40 mouse cellular contexts compared by ENCODE assay signal in the genomic region with DNA sequence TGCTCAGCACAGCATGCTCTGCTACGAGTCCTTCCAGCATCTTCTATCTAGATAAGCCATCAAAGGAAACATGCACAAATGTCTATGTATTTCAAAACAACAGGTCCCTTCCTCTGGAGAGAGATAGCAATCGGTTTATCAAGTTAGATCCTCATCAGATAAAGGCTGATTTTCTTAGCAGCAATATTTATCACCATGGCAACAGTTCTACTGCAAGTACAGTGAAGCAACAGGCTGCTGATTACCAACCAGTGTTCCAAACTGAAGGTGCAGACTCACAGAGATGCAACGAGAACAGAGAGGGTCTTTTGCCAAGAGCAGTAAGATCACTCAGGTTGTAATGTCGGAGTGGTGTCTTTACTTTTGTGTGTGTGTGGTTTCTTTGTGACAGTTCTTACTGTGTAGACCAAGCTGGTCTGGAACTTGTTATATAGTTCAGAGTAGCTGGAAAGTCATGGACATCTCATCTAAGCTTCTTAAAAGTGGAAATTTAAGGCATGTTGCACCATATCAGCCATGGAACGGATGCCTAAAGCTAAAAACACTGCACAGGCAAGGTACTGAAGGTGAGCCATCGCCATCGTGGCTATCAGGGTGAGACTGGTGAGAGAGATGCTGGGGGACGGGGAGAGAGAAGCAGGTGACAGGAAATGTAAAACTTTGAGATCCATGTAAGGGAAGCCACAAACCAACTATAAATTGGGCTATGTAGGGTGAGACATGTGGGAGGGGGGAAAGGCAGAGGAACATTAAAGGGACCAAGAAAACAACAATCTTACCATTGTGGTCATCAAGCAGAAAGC. TPM values are rescaled to one million over a fixed set of nuclear protein-coding genes. Genes with fewer than 3 reads are reported as not detected.
DNase-seq lines count a peak whose midpoint lies in the region; ATAC-seq and TF ChIP-seq lines count a peak whose summit lies in the region.
"Had no signal": no experiment of that assay in that cellular context is flagged by ENCODE, and none has a peak within 500 bp of the region (broad histone marks: within the 10 kb centered on the region; RNA-seq: fewer than 3 reads in every experiment).

No protein-coding gene starts in this region.

- no peaks in the 10 kb centered on the region for H3K4me1 ChIP-seq in heart, embryonic 16.5 days (ENCODE audit: control insufficient read depth, insufficient read depth, low read length)
- no peaks in the 10 kb centered on the region for H3K4me1 ChIP-seq in heart, embryonic 10.5 days
- peaks cover 3% of the 10 kb centered on the region; the same call in 1 of the 2 replicates for H3K4me1 ChIP-seq in thymus, adult 2 months (replicated peaks; ENCODE audit: control insufficient read depth, insufficient read depth, low read length)
- H3K4me1 ChIP-seq: liver, embryonic 13.5 days; neural tube, embryonic 15.5 days; stomach, embryonic 15.5 days had no signal

- 0 out of 2 replicates have a peak, but pooled peaks have one; percentile 40 for TF ChIP-seq POLR2A in thymus, adult 2 months (IDR thresholded peaks at IDR 0.05; ENCODE audit: control insufficient read depth, extremely low read depth, insufficient read depth, low read length, poor library complexity)

- ATAC-seq in heart, embryonic 16.5 days (replicated peaks; ENCODE audit: extremely low read depth, insufficient read depth, low FRiP score) = peak; percentile 37; the same call in 1 of the 2 replicates
- peak; percentile 85 for ATAC-seq in activated CD4-positive, CD25-positive, alpha-beta regulatory T cell, adult 4 months
- ATAC-seq: forebrain, embryonic 16.5 days; hindbrain, postnatal 0 days; intestine, postnatal 0 days had no signal

- H3K4me2 ChIP-seq in heart, embryonic 16.5 days (ENCODE audit: low read depth, low read length) = no peak overlapping the region
- H3K4me2 ChIP-seq: heart, embryonic 11.5 days; liver, embryonic 13.5 days; neural tube, embryonic 15.5 days; stomach, embryonic 15.5 days had no signal

- H3K4me3 ChIP-seq in heart, embryonic 16.5 days (ENCODE audit: low read length) = no peak overlapping the region
- no peak overlapping the region for H3K4me3 ChIP-seq in heart, embryonic 10.5 days
- no peak overlapping the region for H3K4me3 ChIP-seq in thymus, adult 2 months (ENCODE audit: control insufficient read depth, insufficient read depth, low read length)
- H3K4me3 ChIP-seq: erythroblast, embryonic 14.5 days; layer of hippocampus, adult 2 months; liver, embryonic 13.5 days; neural tube, embryonic 15.5 days; stomach, embryonic 15.5 days had no signal

- H3K27me3 ChIP-seq in heart, embryonic 16.5 days (ENCODE audit: control insufficient read depth, insufficient read depth, low read length) = no peaks in the 10 kb centered on the region
- H3K27me3 ChIP-seq in heart, embryonic 10.5 days (ENCODE audit: insufficient read depth, poor library complexity, severe bottlenecking) = no peaks in the 10 kb centered on the region
- H3K27me3 ChIP-seq in thymus, adult 2 months (ENCODE audit: control insufficient read depth, insufficient read depth, low read length) = no peaks in the 10 kb centered on the region
- H3K27me3 ChIP-seq: liver, embryonic 13.5 days; neural tube, embryonic 15.5 days; stomach, embryonic 15.5 days had no signal

- no peak overlapping the region for H3K27ac ChIP-seq in heart, embryonic 16.5 days (ENCODE audit: low read length)
- no peak overlapping the region for H3K27ac ChIP-seq in heart, embryonic 10.5 days
- peak overlapping the region; percentile 80 for H3K27ac ChIP-seq in thymus, adult 2 months (ENCODE audit: control insufficient read depth, insufficient read depth, low read length)
- H3K27ac ChIP-seq: hindbrain, postnatal 0 days; layer of hippocampus, adult 2 months; liver, embryonic 13.5 days; macrophage; neural tube, embryonic 15.5 days; stomach, embryonic 15.5 days had no signal

- no peaks in the 10 kb centered on the region for H3K36me3 ChIP-seq in heart, embryonic 16.5 days (ENCODE audit: control insufficient read depth, insufficient read depth)
- H3K36me3 ChIP-seq in heart, embryonic 10.5 days = no peaks in the 10 kb centered on the region
- H3K36me3 ChIP-seq in thymus, adult 2 months (ENCODE audit: control insufficient read depth, insufficient read depth, low read length) = no peaks in the 10 kb centered on the region
- H3K36me3 ChIP-seq: G1E; liver, embryonic 13.5 days; neural tube, embryonic 15.5 days; stomach, embryonic 15.5 days had no signal

- no peak for DNase-seq in heart, embryonic 10.5 days (ENCODE audit: low spot score)
- DNase-seq in thymus, adult 2 months = peak; percentile 65
- DNase-seq in thymus, postnatal 36 days = peak; percentile 53 to 72
- no peak for DNase-seq in embryo, embryonic 10 days (ENCODE audit: low spot score)
- DNase-seq in frontal cortex, postnatal 10 days (ENCODE audit: low spot score in 2 of 2) = no peak
- no peak for DNase-seq in layer of hippocampus, adult 8-10 months (ENCODE audit: low spot score in 2 of 2)
- DNase-seq: adrenal gland, postnatal 14 days; cerebellum, adult 11 months; cerebellum, adult 9-11 months; gastrocnemius, postnatal 14 days; kidney, postnatal 25 days; layer of hippocampus, postnatal 36 days; left cerebral cortex, postnatal 4 days; liver, embryonic 13.5 days; lung, adult 2 months; lung, postnatal 10 days; midbrain, embryonic 14.5 days; retina, postnatal 1 day; right cerebral cortex, postnatal 14 days had no signal

- no peak for TF ChIP-seq CTCF in thymus, adult 2 months (IDR thresholded peaks at IDR 0.05; ENCODE audit: borderline replicate concordance, control insufficient read depth, extremely low read depth, insufficient read depth, low read length, poor library complexity)

- 67% methylated on average over 8 of the region's 8 CpGs for WGBS in heart, embryonic 16.5 days
- 78% methylated on average over 8 of the region's 8 CpGs for WGBS in heart, embryonic 10.5 days
- 7% methylated on average over 8 of the region's 8 CpGs for WGBS in thymus, adult 2 months

- no peaks in the 10 kb centered on the region for H3K9me3 ChIP-seq in heart, embryonic 16.5 days (replicated peaks; ENCODE audit: control insufficient read depth, low read length)
- H3K9me3 ChIP-seq in heart, embryonic 10.5 days = no peaks in the 10 kb centered on the region
- H3K9me3 ChIP-seq: G1E; liver, embryonic 13.5 days; neural tube, embryonic 15.5 days; stomach, embryonic 15.5 days had no signal

- no peak overlapping the region for H3K9ac ChIP-seq in heart, embryonic 16.5 days (ENCODE audit: low read length)
- H3K9ac ChIP-seq: liver, embryonic 13.5 days; neural tube, embryonic 15.5 days; stomach, embryonic 15.5 days had no signal

RNA-seq across cellular contexts. Expression of gene Med7, which starts 15.4 kb away (rescaled TPM):
- 43.6 and 47.8 TPM in 2 replicates for polyA plus RNA-seq in heart, embryonic 16.5 days (2015; fragmentation: Nextera tagmentation; extraction: Ambion mirVana)
- 67.5 and 79.6 TPM in 2 replicates for polyA plus RNA-seq in heart, embryonic 10.5 days (2016; fragmentation: Nextera tagmentation; extraction: Ambion mirVana)
- polyA plus RNA-seq in activated CD4-positive, CD25-positive, alpha-beta regulatory T cell, adult 4 months (2017; shearing (Covaris generic)) = 10 to 100 TPM; 41.5 to 42.1 TPM
- polyA plus RNA-seq in thymus, adult 2 months (2012; rRNA removed) = 26.2 and 28.2 TPM in 2 replicates
- 10 to 100 TPM; 25.9 to 38.5 (median 35.6) TPM for total RNA-seq in layer of hippocampus, adult 8-10 months (2022)

RNA-seq across cellular contexts. Expression of gene Fam71b, which starts 24.9 kb away (rescaled TPM):
- polyA plus RNA-seq in heart, embryonic 16.5 days (2015; fragmentation: Nextera tagmentation; extraction: Ambion mirVana) = 0.18 TPM in 1 of 2 replicates, not detected in the other
- not detected in 2 replicates for polyA plus RNA-seq in heart, embryonic 10.5 days (2016; fragmentation: Nextera tagmentation; extraction: Ambion mirVana)
- polyA plus RNA-seq in activated CD4-positive, CD25-positive, alpha-beta regulatory T cell, adult 4 months (2017; shearing (Covaris generic)) = not detected
- polyA plus RNA-seq in thymus, adult 2 months (2012; rRNA removed) = 2.1 and 2.6 TPM in 2 replicates
- not detected for total RNA-seq in layer of hippocampus, adult 8-10 months (2022)
- total RNA-seq: adrenal gland, postnatal 14 days; common myeloid progenitor, adult 5-6 weeks; gastrocnemius, postnatal 14 days; granulocyte monocyte progenitor cell, adult 5-6 weeks; heart, postnatal 25 days; hindbrain, postnatal 0 days; layer of hippocampus, adult 2 months; layer of hippocampus, postnatal 36 days; left cerebral cortex, postnatal 4 days; monocyte, adult 5-6 weeks had no signal
- polyA plus RNA-seq: embryonic facial prominence, embryonic 14.5 days; erythroblast, embryonic 14.5 days; forebrain, embryonic 11.5 days; forebrain, embryonic 16.5 days; G1E; hindbrain, embryonic 11.5 days; hindbrain, postnatal 0 days; intestine, postnatal 0 days; kidney, embryonic 14.5 days; limb, embryonic 14.5 days; liver, embryonic 13.5 days; macrophage; midbrain, embryonic 14.5 days; neural tube, embryonic 15.5 days; stomach, embryonic 15.5 days had no signal

RNA-seq across cellular contexts. Expression of gene Itk, which starts 32.0 kb away (rescaled TPM):
- polyA plus RNA-seq in heart, embryonic 16.5 days (2015; fragmentation: Nextera tagmentation; extraction: Ambion mirVana) = 2.0 and 5.2 TPM in 2 replicates
- 0.09 TPM in 1 of 2 replicates, not detected in the other for polyA plus RNA-seq in heart, embryonic 10.5 days (2016; fragmentation: Nextera tagmentation; extraction: Ambion mirVana)
- polyA plus RNA-seq in activated CD4-positive, CD25-positive, alpha-beta regulatory T cell, adult 4 months (2017; shearing (Covaris generic)) = 100 to 1,000 TPM; 102 to 115 TPM
- polyA plus RNA-seq in thymus, adult 2 months (2012; rRNA removed) = 117 and 125 TPM in 2 replicates
- total RNA-seq in layer of hippocampus, adult 8-10 months (2022) = under 1 TPM; 0.17 to 0.82 (median 0.57) TPM
- total RNA-seq: hindbrain, postnatal 0 days had no signal
- polyA plus RNA-seq: forebrain, embryonic 16.5 days; heart, embryonic 11.5 days; hindbrain, embryonic 11.5 days; midbrain, embryonic 14.5 days; neural tube, embryonic 15.5 days had no signal

RNA-seq across cellular contexts. Expression of gene Havcr2, which starts 33.4 kb away (rescaled TPM):
- 0.32 and 0.37 TPM in 2 replicates for polyA plus RNA-seq in heart, embryonic 16.5 days (2015; fragmentation: Nextera tagmentation; extraction: Ambion mirVana)
- 0.06 TPM in 1 of 2 replicates, not detected in the other for polyA plus RNA-seq in heart, embryonic 10.5 days (2016; fragmentation: Nextera tagmentation; extraction: Ambion mirVana)
- polyA plus RNA-seq in activated CD4-positive, CD25-positive, alpha-beta regulatory T cell, adult 4 months (2017; shearing (Covaris generic)) = 1 to 10 TPM; 5.5 to 8.1 TPM
- polyA plus RNA-seq in thymus, adult 2 months (2012; rRNA removed) = 1.8 TPM in 2 replicates
- 10 to 100 TPM in 2 of 4 experiments, 1 to 10 TPM in 2; 2.3 to 17.9 (median 9.6) TPM for total RNA-seq in layer of hippocampus, adult 8-10 months (2022)
- total RNA-seq: gastrocnemius, postnatal 14 days had no signal
- polyA plus RNA-seq: erythroblast, embryonic 14.5 days had no signal

Comparison
In these comparisons a context has a peak if more than half of its experiments do, and no peak if none do; other contexts are left out.
1. DNase-seq: peak in thymus, adult 2 months (single experiment) and thymus, postnatal 36 days (2 of 2); none in heart, embryonic 10.5 days (single experiment), embryo, embryonic 10 days (single experiment), frontal cortex, postnatal 10 days (0 of 2) and layer of hippocampus, adult 8-10 months (0 of 2).
2. RNA of gene Itk, which starts 32.0 kb away (polyA plus RNA-seq): 117 to 125 TPM in thymus, adult 2 months and 102 to 115 TPM in activated CD4-positive, CD25-positive, alpha-beta regulatory T cell, adult 4 months; 2.0 to 5.2 TPM in heart, embryonic 16.5 days and 0.09 TPM in heart, embryonic 10.5 days; every median in the first group is over 10 times any median in the second.